Mouse (Mus musculus) stomach, embryonic 14.5 days (tissue): ENCODE measurements around the gene Tpbg. TPM values are rescaled to one million over a fixed set of nuclear protein-coding genes. Genes with fewer than 3 reads are reported as not detected.

Experiments used
- ATAC-seq: fragments of 200-750 bp; cut with Nextera tagmentation; 2 replicates; pipeline ENCODE4 v1.8.0; 2017; ENCODE audit warnings: low read depth, moderate TSS enrichment; ENCODE audit not compliant: insufficient number of reproducible peaks, insufficient read depth, low FRiP score
- H3K27ac ChIP-seq: fragments of 300-500 bp; sonication (generic); 2 replicates; pipeline ENCODE4 v1.5.1; 2014; ENCODE audit warnings: mild to moderate bottlenecking, low read length, moderate library complexity, mixed read lengths
- H3K27me3 ChIP-seq: fragments of 300-500 bp; sonication (generic); 2 replicates; pipeline ENCODE4 v1.6.1; 2014; ENCODE audit warnings: low read length, control low read depth, mixed read lengths; ENCODE audit not compliant: control insufficient read depth, insufficient read depth
- H3K36me3 ChIP-seq: fragments of 300-500 bp; sonication (generic); 2 replicates; pipeline ENCODE4 v1.6.1; 2014; ENCODE audit warnings: mild to moderate bottlenecking, control low read depth, low read length, moderate library complexity, mixed read lengths; ENCODE audit not compliant: control insufficient read depth, insufficient read depth
- H3K4me1 ChIP-seq: fragments of 300-500 bp; sonication (generic); 2 replicates; pipeline ENCODE4 v1.6.1; 2014; ENCODE audit warnings: low read length, control low read depth, mixed read lengths; ENCODE audit not compliant: control insufficient read depth, insufficient read depth
- H3K4me2 ChIP-seq: fragments of 300-500 bp; sonication (generic); replicated peaks from 2 replicates; pipeline ENCODE4 v1.6.1; 2014; ENCODE audit warnings: low read depth, low read length, control low read depth
- H3K4me3 ChIP-seq: fragments of 300-500 bp; sonication (generic); 2 replicates; pipeline ENCODE4 v1.5.1; 2014; ENCODE audit warnings: low read depth, low read length, control low read depth
- H3K9ac ChIP-seq: fragments of 300-500 bp; sonication (generic); replicated peaks from 2 replicates; pipeline ENCODE4 v1.6.1; 2014; ENCODE audit warnings: low read depth, mild to moderate bottlenecking, control low read depth, low read length, moderate library complexity, mixed read lengths
- H3K9me3 ChIP-seq: fragments of 300-500 bp; sonication (generic); 2 replicates; pipeline ENCODE4 v1.6.1; 2016; ENCODE audit warnings: low read depth, low read length, control low read depth; ENCODE audit not compliant: control insufficient read depth
- WGBS: fragments of 180-500 bp; shearing (Covaris S2); extraction: QIAGEN DNeasy Blood & Tissue Kit; methylation state at CpG from one replicate; pipeline ENCODE4 v1.1.7; 2014; 5-methylcytosine and 5-hydroxymethylcytosine counted together
- polyA plus RNA-seq: library from polyadenylated mRNA; unstranded; fragments of >200 nt; fragmentation: Nextera tagmentation; extraction: Ambion mirVana; gene quantifications from 2 replicates; pipeline ENCODE4 v1.2.1, GENCODE M21; 2014

The Tpbg gene
- polyA plus RNA-seq, 1 experiment from 2014 or later, result 13.0 TPM

- WGBS, result under 1% methylated on average over 16 of the region's 16 CpGs
- Histone ChIP-seq H3K27ac (peak overlapping the region; percentile 78; the same call in 1 of the 2 replicates), H3K9me3 (no peaks in the 10 kb centered on the region), H3K4me1 (peaks cover 8% of the 10 kb centered on the region; the same call in 1 of the 2 replicates), H3K4me2 (peak overlapping the region; percentile 97), H3K27me3 (no peaks in the 10 kb centered on the region), H3K4me3 (peak overlapping the region; percentile 70), H3K9ac (0 out of 2 replicates have a peak overlapping the region, but pooled peaks have one; percentile 63), H3K36me3 (no peaks in the 10 kb centered on the region)
- no peak for ATAC-seq
Measured at GRCm38 (mm10) chr9:85841891-85842290, 289 bp upstream of the Tpbg start.

- peak overlapping the region; percentile 97 for H3K4me2 ChIP-seq
Measured at GRCm38 (mm10) chr9:85843031-85843890, 1.1 kb downstream of the Tpbg start.

GRCm38 (mm10) chr9:85843891-85844646, 1.9 kb downstream of the Tpbg start:
- Histone ChIP-seq H3K27ac (peak overlapping the region; percentile 52; the same call in 1 of the 2 replicates), H3K4me1 (peaks cover 8% of the 10 kb centered on the region; the same call in 1 of the 2 replicates), H3K9ac (peak overlapping the region; percentile 63), H3K36me3 (no peaks in the 10 kb centered on the region), H3K9me3 (no peaks in the 10 kb centered on the region), H3K4me2 (peak overlapping the region; percentile 97), H3K27me3 (no peaks in the 10 kb centered on the region), H3K4me3 (peak overlapping the region; percentile 70)
- 4% methylated on average over 73 of the region's 80 CpGs for WGBS
- peak; percentile 28 for ATAC-seq

More at GRCm38 (mm10) chr9:85843031-85843890, 1.1 kb downstream of the Tpbg start:
- peaks cover 8% of the 10 kb centered on the region; the same call in 1 of the 2 replicates for H3K4me1 ChIP-seq
- ATAC-seq, result peak; percentile 62
- peak overlapping the region; percentile 63 for H3K9ac ChIP-seq
- no peaks in the 10 kb centered on the region for H3K9me3 ChIP-seq
- no peaks in the 10 kb centered on the region for H3K27me3 ChIP-seq
- peak overlapping the region; percentile 70 for H3K4me3 ChIP-seq
- H3K36me3 ChIP-seq, result no peaks in the 10 kb centered on the region
- peak overlapping the region; percentile 78; the same call in 1 of the 2 replicates for H3K27ac ChIP-seq
- under 1% methylated on average over 61 of the region's 65 CpGs for WGBS

- Histone ChIP-seq H3K4me2 (peak overlapping the region; percentile 97), H3K36me3 (no peaks in the 10 kb centered on the region), H3K9ac (0 out of 2 replicates have a peak overlapping the region, but pooled peaks have one; percentile 63), H3K27me3 (no peaks in the 10 kb centered on the region), H3K27ac (no peak overlapping the region), H3K4me3 (peak overlapping the region; percentile 70; the same call in 1 of the 2 replicates), H3K4me1 (peaks cover 8% of the 10 kb centered on the region; the same call in 1 of the 2 replicates), H3K9me3 (no peaks in the 10 kb centered on the region)
- 80% methylated on average over 9 of the region's 9 CpGs for WGBS
- no peak for ATAC-seq
Measured at GRCm38 (mm10) chr9:85844647-85844983, 2.4 kb downstream of the Tpbg start.

GRCm38 (mm10) chr9:85846186-85846585, 4.0 kb downstream of the Tpbg start:
- Histone ChIP-seq H3K36me3 (no peaks in the 10 kb centered on the region), H3K9ac (no peak overlapping the region), H3K4me3 (no peak overlapping the region), H3K4me2 (no peak overlapping the region), H3K27me3 (no peaks in the 10 kb centered on the region), H3K4me1 (peaks cover 8% of the 10 kb centered on the region; the same call in 1 of the 2 replicates), H3K9me3 (no peaks in the 10 kb centered on the region), H3K27ac (no peak overlapping the region)
- no peak for ATAC-seq
- 55% methylated on average over 2 of the region's 2 CpGs for WGBS

- no peaks in the 10 kb centered on the region for H3K4me1 ChIP-seq
Measured at GRCm38 (mm10) chr9:85854780-85855179, 12.6 kb downstream of the Tpbg start.

GRCm38 (mm10) chr9:85856511-85856910, 14.3 kb downstream of the Tpbg start:
- 71% methylated on average over 6 of the region's 6 CpGs for WGBS
- H3K27ac ChIP-seq, result no peak overlapping the region
- no peak for ATAC-seq
- H3K4me2 ChIP-seq, result no peak overlapping the region
- H3K9me3 ChIP-seq, result no peaks in the 10 kb centered on the region
- no peaks in the 10 kb centered on the region for H3K27me3 ChIP-seq
- H3K4me3 ChIP-seq, result no peak overlapping the region
- H3K4me1 ChIP-seq, result peaks cover 4% of the 10 kb centered on the region; the same call in 1 of the 2 replicates
- H3K36me3 ChIP-seq, result no peaks in the 10 kb centered on the region
- no peak overlapping the region for H3K9ac ChIP-seq

More at GRCm38 (mm10) chr9:85854780-85855179, 12.6 kb downstream of the Tpbg start:
- Histone ChIP-seq H3K4me2 (no peak overlapping the region), H3K27ac (no peak overlapping the region), H3K4me3 (no peak overlapping the region), H3K27me3 (no peaks in the 10 kb centered on the region), H3K9me3 (no peaks in the 10 kb centered on the region), H3K36me3 (no peaks in the 10 kb centered on the region), H3K9ac (no peak overlapping the region)
- WGBS, result 92% methylated on average over 4 of the region's 4 CpGs
- no peak for ATAC-seq

- Histone ChIP-seq H3K9ac (no peak overlapping the region), H3K27me3 (no peaks in the 10 kb centered on the region), H3K4me1 (peaks cover 7% of the 10 kb centered on the region; the same call in 1 of the 2 replicates), H3K27ac (no peak overlapping the region), H3K4me2 (no peak overlapping the region), H3K9me3 (no peaks in the 10 kb centered on the region), H3K4me3 (no peak overlapping the region), H3K36me3 (no peaks in the 10 kb centered on the region)
- 46% methylated on average over 4 of the region's 4 CpGs for WGBS
- no peak for ATAC-seq
Measured at GRCm38 (mm10) chr9:85861065-85861464, 18.9 kb downstream of the Tpbg start.
